Mouse (Mus musculus): ENCODE data around the gene Eif4a3.
"Not testable (repeated sequence)": the region's sequence is repeated elsewhere in the genome, so short reads cannot be mapped to it uniquely, and the experiment has no call there.

GRCm38 (mm10) chr11:119292861-119293260 lies 7.0 kb downstream of the Eif4a3 start:
- not testable (repeated sequence) for TF ChIP-seq CTCF (IDR thresholded peaks at IDR 0.05; ENCODE audit: insufficient read depth, low read length); POLR2A (IDR thresholded peaks at IDR 0.05; ENCODE audit: borderline replicate concordance, extremely low read depth, low read depth, low read length)
